Mouse (Mus musculus): ENCODE results near the gene Stn1. TPM values are rescaled to one million over a fixed set of nuclear protein-coding genes. Genes with fewer than 3 reads are reported as not detected.
"Not testable (repeated sequence)": the region's sequence is repeated elsewhere in the genome, so short reads cannot be mapped to it uniquely, and the experiment has no call there.

The Stn1 gene
- polyA plus RNA-seq (2017; shearing (Covaris generic)): 10 to 100 TPM; 29.5 to 38.1 TPM

GRCm38 (mm10) chr19:47537300-47537792 is at the start of gene Stn1:
Gene Stn1 (minus strand): TSS chr19:47537507.
- ATAC-seq: peak; percentile 75

- no peak for ATAC-seq
Observed at GRCm38 (mm10) chr19:47587009-47587408, 49.7 kb upstream of the Stn1 start.

GRCm38 (mm10) chr19:47585772-47586171 is 48.5 kb upstream of the Stn1 start:
- no peak for ATAC-seq

- ATAC-seq: peak; percentile 8
Observed at GRCm38 (mm10) chr19:47579788-47580631, 42.7 kb upstream of the Stn1 start.

- ATAC-seq: peak; percentile 74
Observed at GRCm38 (mm10) chr19:47579225-47579787, 42.0 kb upstream of the Stn1 start, which contains the start of gene Slk. Gene Slk (plus strand): TSS chr19:47579678.

- peak; percentile 20 for ATAC-seq
Observed at GRCm38 (mm10) chr19:47578581-47579224, 41.4 kb upstream of the Stn1 start.

GRCm38 (mm10) chr19:47573718-47574117 is 36.4 kb upstream of the Stn1 start:
- ATAC-seq: no peak

GRCm38 (mm10) chr19:47571981-47572380 is 34.7 kb upstream of the Stn1 start:
- ATAC-seq: not testable (repeated sequence)

- no peak for ATAC-seq
Observed at GRCm38 (mm10) chr19:47570042-47570441, 32.7 kb upstream of the Stn1 start.

GRCm38 (mm10) chr19:47565994-47566393 is 28.7 kb upstream of the Stn1 start:
- ATAC-seq: no peak

GRCm38 (mm10) chr19:47565031-47565654 is 27.8 kb upstream of the Stn1 start:
- ATAC-seq: no peak

GRCm38 (mm10) chr19:47563715-47564114 is 26.4 kb upstream of the Stn1 start:
- ATAC-seq: no peak

GRCm38 (mm10) chr19:47561996-47562441 is 24.7 kb upstream of the Stn1 start:
- ATAC-seq: no peak

GRCm38 (mm10) chr19:47560544-47561161 is 23.3 kb upstream of the Stn1 start:
- no peak for ATAC-seq

- no peak for ATAC-seq
Observed at GRCm38 (mm10) chr19:47559751-47560512, 22.6 kb upstream of the Stn1 start.

- ATAC-seq: no peak
Observed at GRCm38 (mm10) chr19:47559145-47559544, 21.8 kb upstream of the Stn1 start.

- ATAC-seq: no peak
Observed at GRCm38 (mm10) chr19:47549584-47549983, 12.3 kb upstream of the Stn1 start.

- ATAC-seq: no peak
Observed at GRCm38 (mm10) chr19:47549174-47549573, 11.9 kb upstream of the Stn1 start.

GRCm38 (mm10) chr19:47548432-47549076 is 11.2 kb upstream of the Stn1 start:
- ATAC-seq: no peak

- no peak for ATAC-seq
Observed at GRCm38 (mm10) chr19:47545528-47545927, 8.2 kb upstream of the Stn1 start.

GRCm38 (mm10) chr19:47545055-47545454 is 7.7 kb upstream of the Stn1 start:
- no peak for ATAC-seq
